Mouse (Mus musculus): ENCODE measurements at regions not wholly inside any gene's neighbourhood (a gene's known extent, or its start where the extent isn't known, plus 50 kb on each side); places are given as distances from the start of the nearest gene placed in this dataset.

DNA sequence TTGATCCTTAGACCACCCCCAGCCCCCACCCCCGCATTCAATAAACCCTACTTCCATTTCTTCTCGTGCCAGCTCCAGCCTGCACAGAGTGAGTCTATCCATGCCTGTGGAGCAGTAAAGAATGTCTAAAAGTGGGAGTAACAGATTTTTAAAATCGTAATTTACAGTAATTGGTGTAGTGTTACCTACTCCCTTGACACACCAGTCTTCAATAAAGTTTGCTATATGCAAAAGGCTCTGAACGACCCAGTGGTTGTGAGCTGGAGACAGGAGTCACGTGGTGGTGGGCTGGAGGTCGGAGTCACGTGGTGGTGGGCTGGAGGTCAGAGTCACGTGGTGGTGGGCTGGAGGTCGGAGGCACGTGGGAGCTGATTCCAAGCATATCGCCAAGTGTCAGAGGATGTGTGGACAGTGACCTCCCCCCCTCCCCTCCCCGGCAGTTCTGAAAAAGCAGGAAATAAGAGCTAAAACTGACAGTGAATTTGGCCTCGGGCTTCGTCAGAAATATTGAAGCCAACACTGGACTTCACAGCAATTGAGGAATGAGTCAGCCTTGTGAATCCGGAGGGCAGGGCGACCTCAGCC, 122.2 kb upstream of the Foxn2 start:
- TF ChIP-seq TCF3 (IDR thresholded peaks at IDR 0.05; ENCODE audit: insufficient read length, low read depth), result no peak
- TF ChIP-seq POLR2A (IDR thresholded peaks at IDR 0.05; ENCODE audit: insufficient read length, low read depth), result no peak
- no peak for TF ChIP-seq REST (IDR thresholded peaks at IDR 0.05; ENCODE audit: insufficient read depth, insufficient read length)

Measured in myocyte (in vitro differentiated cells).